Mouse (Mus musculus): ENCODE data around the gene Bcl2. TPM values are rescaled to one million over a fixed set of nuclear protein-coding genes. Genes with fewer than 3 reads are reported as not detected.
"Not testable (repeated sequence)": the region's sequence is repeated elsewhere in the genome, so short reads cannot be mapped to it uniquely, and the experiment has no call there.

The Bcl2 gene
- polyA plus RNA-seq, 1 experiment from 2014 or later, result 11.0 TPM

- Histone ChIP-seq H3K36me3 (replicated peaks) (peaks cover 13% of the 10 kb centered on the region; the same call in 1 of the 2 replicates), H3K4me3 (replicated peaks) (no peak overlapping the region), H3K4me2 (no peak overlapping the region), H3K27me3 (no peaks in the 10 kb centered on the region), H3K9me3 (no peaks in the 10 kb centered on the region), H3K27ac (no peak overlapping the region), H3K4me1 (no peaks in the 10 kb centered on the region), H3K9ac (no peak overlapping the region)
- 89% methylated on average over 3 of the region's 3 CpGs for WGBS
- ATAC-seq (ENCODE audit: low FRiP score), result no peak
Observed at GRCm38 (mm10) chr1:106738092-106738491, 24.0 kb upstream of the Bcl2 start.

DNA sequence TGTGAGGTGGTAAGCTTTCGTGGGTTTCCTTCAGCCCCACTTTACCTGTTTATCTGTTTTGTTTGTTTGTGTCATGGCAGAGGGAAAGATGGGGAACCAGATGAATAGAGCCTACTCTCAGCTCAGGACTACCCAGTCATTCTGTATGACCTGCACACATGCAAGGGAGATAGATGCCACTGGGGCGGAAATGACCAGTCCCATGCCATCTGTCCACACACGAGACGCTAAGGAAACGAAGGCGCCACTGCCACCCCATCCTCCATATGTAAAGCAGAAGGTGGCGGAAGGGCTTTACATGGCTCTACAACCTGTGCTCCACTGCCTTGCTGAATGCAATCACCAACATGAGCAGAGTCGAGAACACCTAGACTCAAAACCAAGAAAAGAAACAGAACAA, 22.1 kb upstream of the Bcl2 start:
- ATAC-seq (ENCODE audit: low FRiP score), result no peak
- H3K4me3 ChIP-seq (replicated peaks), result no peak overlapping the region

DNA sequence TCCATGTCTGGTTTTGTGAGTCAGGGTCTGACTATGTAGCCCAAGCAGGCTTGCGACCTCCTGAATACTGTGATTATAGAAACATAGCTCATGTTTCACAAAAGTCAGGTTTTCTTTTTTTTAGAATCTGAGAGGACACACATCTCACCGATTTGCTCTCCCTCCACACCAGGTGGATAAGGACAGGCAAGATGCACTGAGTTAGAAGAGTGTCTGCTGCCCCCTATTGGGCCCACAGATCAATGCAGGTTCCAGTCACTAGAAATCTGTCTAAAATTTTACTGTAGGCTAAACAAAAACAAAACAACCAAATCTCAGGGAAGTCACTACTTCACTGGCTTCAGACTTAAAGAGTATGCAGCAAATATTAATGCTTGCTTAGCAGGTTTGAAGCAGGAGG, 21.5 kb upstream of the Bcl2 start:
- H3K9me3 ChIP-seq, result no peaks in the 10 kb centered on the region
- H3K4me3 ChIP-seq (replicated peaks), result no peak overlapping the region
- no peaks in the 10 kb centered on the region for H3K27me3 ChIP-seq
- H3K9ac ChIP-seq, result no peak overlapping the region
- no peak overlapping the region for H3K27ac ChIP-seq
- no peaks in the 10 kb centered on the region for H3K4me1 ChIP-seq
- no peak overlapping the region for H3K4me2 ChIP-seq
- peaks cover 10% of the 10 kb centered on the region; the same call in 1 of the 2 replicates for H3K36me3 ChIP-seq (replicated peaks)
- no peak for ATAC-seq (ENCODE audit: low FRiP score)
- 67% methylated on average over 2 of the region's 2 CpGs for WGBS

More for the DNA sequence above, 22.1 kb upstream of the Bcl2 start:
- no peak overlapping the region for H3K27ac ChIP-seq
- H3K9me3 ChIP-seq, result no peaks in the 10 kb centered on the region
- H3K4me2 ChIP-seq, result no peak overlapping the region
- WGBS, result 95% methylated on average over 8 of the region's 8 CpGs
- no peaks in the 10 kb centered on the region for H3K4me1 ChIP-seq
- peaks cover 10% of the 10 kb centered on the region; the same call in 1 of the 2 replicates for H3K36me3 ChIP-seq (replicated peaks)
- no peak overlapping the region for H3K9ac ChIP-seq
- H3K27me3 ChIP-seq, result no peaks in the 10 kb centered on the region

DNA sequence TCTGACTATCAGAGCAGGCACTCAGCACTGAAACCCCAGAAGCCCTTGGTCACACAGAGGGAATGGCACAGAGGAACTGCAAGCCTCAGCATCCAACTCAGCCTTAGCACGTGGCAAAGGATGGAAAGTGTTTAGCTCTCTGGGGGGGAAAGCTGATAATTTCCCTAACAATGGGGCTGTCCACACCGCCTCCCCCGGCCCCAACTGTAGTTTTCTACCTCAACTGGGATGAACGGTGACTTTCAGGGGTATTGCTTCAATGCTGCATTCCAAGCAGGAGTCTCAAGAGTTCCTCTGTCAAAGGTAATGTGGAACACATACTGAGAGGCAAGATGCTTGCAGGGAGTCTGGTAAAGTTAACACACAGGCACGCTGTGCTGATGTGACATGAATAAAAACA, 8.0 kb upstream of the Bcl2 start:
- WGBS, result 16% methylated on average over 5 of the region's 5 CpGs
- H3K9me3 ChIP-seq, result no peaks in the 10 kb centered on the region

GRCm38 (mm10) chr1:106717736-106718135, 3.7 kb upstream of the Bcl2 start:
- H3K27ac ChIP-seq; H3K9ac ChIP-seq; H3K27me3 ChIP-seq; H3K4me3 ChIP-seq (replicated peaks); H3K4me2 ChIP-seq; H3K9me3 ChIP-seq; H3K36me3 ChIP-seq (replicated peaks); ATAC-seq (ENCODE audit: low FRiP score): not testable (repeated sequence)
- 84% methylated on average over 7 of the region's 7 CpGs for WGBS
- peaks cover 12% of the 10 kb centered on the region for H3K4me1 ChIP-seq

More for the DNA sequence above, 8.0 kb upstream of the Bcl2 start:
- no peak overlapping the region for H3K4me2 ChIP-seq
- H3K36me3 ChIP-seq (replicated peaks), result no peaks in the 10 kb centered on the region
- H3K27ac ChIP-seq, result no peak overlapping the region
- H3K9ac ChIP-seq, result no peak overlapping the region
- no peaks in the 10 kb centered on the region for H3K27me3 ChIP-seq
- ATAC-seq (ENCODE audit: low FRiP score), result no peak
- H3K4me3 ChIP-seq (replicated peaks), result no peak overlapping the region
- 0 out of 2 replicates have a peak, but pooled peaks cover 4% of the 10 kb centered on the region for H3K4me1 ChIP-seq

DNA sequence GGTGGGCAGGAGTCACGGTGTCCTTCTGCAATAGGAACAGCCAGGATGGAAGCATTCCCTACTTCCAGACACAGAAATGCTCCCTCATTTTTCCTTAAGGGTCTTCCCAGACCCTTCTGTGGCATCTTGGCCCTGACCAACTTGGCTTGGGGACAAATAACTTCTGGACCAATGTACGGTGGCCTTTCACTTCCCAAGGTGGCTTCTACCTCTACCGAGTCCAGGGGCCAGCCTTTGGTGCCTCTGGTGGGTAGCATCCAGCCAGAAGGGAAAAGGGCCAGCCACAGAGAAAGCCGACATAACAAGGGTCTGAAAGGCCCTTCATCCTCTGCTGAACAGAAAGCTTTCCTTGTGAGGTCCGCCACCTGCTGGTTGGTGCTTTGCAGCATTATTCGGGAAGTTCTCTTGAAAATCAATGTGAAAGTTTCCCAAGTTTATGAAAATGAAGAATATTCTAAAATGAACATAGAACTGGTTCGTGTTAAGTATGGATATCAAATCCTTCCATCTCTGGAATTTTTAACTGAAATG, 3.1 kb upstream of the Bcl2 start:
- Histone ChIP-seq H3K27me3 (peaks cover 9% of the 10 kb centered on the region), H3K4me3 (replicated peaks) (no peak overlapping the region), H3K4me1 (peaks cover 17% of the 10 kb centered on the region), H3K4me2 (no peak overlapping the region), H3K27ac (no peak overlapping the region), H3K9me3 (no peaks in the 10 kb centered on the region), H3K9ac (no peak overlapping the region), H3K36me3 (replicated peaks) (no peaks in the 10 kb centered on the region)
- no peak for ATAC-seq (ENCODE audit: low FRiP score)
- 26% methylated on average over 7 of the region's 7 CpGs for WGBS

DNA sequence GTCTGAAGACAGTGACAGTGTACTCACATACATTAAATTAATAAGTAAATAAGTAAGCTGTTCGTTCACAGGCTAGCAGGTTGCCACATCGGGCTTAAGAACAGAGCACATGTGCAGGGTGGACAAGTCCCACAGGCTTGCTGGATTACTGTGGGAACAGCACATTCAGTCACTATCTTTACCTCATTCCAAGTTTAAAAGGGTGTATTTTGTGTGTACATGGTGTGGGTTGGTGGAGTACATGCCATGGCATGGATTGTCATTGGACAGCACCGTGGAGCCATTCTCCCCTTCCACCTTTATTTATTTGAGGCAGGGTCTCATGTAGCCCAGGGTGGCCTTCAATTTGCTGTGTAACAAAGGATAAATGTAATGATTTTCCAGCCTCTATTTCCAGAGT, 2.1 kb upstream of the Bcl2 start:
- ATAC-seq (ENCODE audit: low FRiP score), result no peak
- no peak overlapping the region for H3K4me3 ChIP-seq (replicated peaks)

DNA sequence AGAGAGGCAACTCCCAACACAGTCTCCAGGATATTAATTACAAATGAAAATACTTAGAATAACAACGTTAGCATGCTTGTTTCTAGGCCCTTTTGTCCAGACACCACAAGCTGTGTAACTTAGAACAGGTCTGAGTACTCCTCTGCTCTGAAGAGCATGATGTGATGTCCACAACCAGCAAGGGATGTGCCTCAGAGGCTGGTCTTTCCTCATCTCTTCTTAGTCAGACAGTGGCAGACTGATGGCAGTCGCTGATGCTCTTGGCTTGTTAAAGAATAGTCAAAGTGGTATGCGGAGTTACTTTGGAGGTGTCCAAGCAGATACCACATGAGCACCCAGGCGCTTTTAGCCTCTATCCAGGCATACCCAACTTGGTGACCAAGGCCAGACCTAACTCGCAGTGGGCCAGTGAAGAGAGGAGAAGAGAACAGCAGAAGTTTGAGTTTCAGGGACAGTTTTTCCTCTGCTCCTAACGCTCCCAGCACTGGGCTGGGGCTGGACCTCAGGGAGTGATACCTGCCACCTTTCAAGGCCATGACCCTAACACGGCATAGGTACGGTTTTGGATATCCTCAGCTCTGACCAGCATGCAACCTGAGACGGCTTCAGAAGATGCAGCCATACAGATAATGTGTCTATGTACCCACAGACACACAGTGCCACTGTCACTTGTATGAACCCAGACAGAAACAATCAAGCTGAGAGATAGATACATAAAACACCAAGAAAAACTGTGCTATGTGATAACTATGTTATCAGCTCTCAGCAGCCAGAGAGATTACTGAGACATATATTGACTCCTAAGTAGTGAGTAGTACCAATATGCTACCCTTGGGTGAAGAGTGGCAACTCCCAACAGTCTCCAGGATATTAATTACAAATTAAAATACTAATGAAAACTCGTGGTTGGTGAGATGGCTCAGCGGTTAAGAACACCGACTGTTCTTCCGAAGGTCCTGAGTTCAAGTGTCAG, 1.3 kb upstream of the Bcl2 start:
- no peak overlapping the region for H3K9ac ChIP-seq
- H3K9me3 ChIP-seq, result no peaks in the 10 kb centered on the region
- no peaks in the 10 kb centered on the region for H3K36me3 ChIP-seq (replicated peaks)
- ATAC-seq (ENCODE audit: low FRiP score), result no peak
- no peak overlapping the region for H3K4me3 ChIP-seq (replicated peaks)
- 85% methylated on average over 13 of the region's 13 CpGs for WGBS
- H3K4me2 ChIP-seq, result peak overlapping the region; percentile 92; the same call in 1 of the 2 replicates
- H3K27me3 ChIP-seq, result peaks cover 13% of the 10 kb centered on the region
- H3K4me1 ChIP-seq, result peaks cover 24% of the 10 kb centered on the region
- H3K27ac ChIP-seq, result no peak overlapping the region

More for the DNA sequence above, 2.1 kb upstream of the Bcl2 start:
- Histone ChIP-seq H3K27me3 (peaks cover 13% of the 10 kb centered on the region), H3K4me1 (peaks cover 24% of the 10 kb centered on the region), H3K36me3 (replicated peaks) (no peaks in the 10 kb centered on the region), H3K27ac (no peak overlapping the region), H3K4me2 (no peak overlapping the region), H3K9me3 (no peaks in the 10 kb centered on the region), H3K9ac (no peak overlapping the region)
- WGBS, result 89% methylated on average over 3 of the region's 3 CpGs

DNA sequence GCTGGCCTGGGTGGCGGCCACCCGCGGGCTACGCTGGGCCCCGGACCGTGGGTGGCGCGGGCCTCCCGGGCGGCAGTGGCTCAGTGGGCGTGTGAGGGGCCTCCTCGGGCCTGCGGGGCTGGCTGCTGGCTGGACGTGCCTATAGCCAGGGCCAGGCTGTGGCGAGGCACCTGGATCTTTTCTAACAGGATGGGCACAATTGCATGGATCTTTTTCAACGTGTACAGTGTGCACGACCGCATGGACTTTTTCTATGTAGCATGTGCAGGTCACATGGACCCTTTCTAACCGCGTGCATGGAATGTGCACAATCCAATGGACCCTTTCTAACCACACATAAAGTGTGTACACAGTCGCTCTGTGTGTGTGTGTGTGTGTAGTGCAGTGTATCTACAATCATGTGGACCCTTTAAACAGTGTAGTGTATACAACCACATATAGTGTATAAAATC, 482 bp upstream of the Bcl2 start:
- H3K4me2 ChIP-seq, result peak overlapping the region; percentile 92
- 6% methylated on average over 19 of the region's 21 CpGs for WGBS

GRCm38 (mm10) chr1:106712330-106712729, 1.7 kb downstream of the Bcl2 start:
- no peak for ATAC-seq (ENCODE audit: low FRiP score)
- peak overlapping the region; percentile 92 for H3K4me2 ChIP-seq
- peaks cover 13% of the 10 kb centered on the region for H3K27me3 ChIP-seq
- no peaks in the 10 kb centered on the region for H3K9me3 ChIP-seq
- H3K4me3 ChIP-seq (replicated peaks), result peak overlapping the region; percentile 75
- H3K4me1 ChIP-seq, result peaks cover 27% of the 10 kb centered on the region
- H3K9ac ChIP-seq, result peak overlapping the region; percentile 47; the same call in 1 of the 2 replicates
- H3K27ac ChIP-seq, result no peak overlapping the region
- no peaks in the 10 kb centered on the region for H3K36me3 ChIP-seq (replicated peaks)
- 10% methylated on average over 22 of the region's 22 CpGs for WGBS

More for the DNA sequence above, 482 bp upstream of the Bcl2 start:
- H3K4me3 ChIP-seq (replicated peaks), result peak overlapping the region; percentile 75
- no peaks in the 10 kb centered on the region for H3K9me3 ChIP-seq
- peaks cover 24% of the 10 kb centered on the region for H3K4me1 ChIP-seq
- peak overlapping the region; percentile 81 for H3K9ac ChIP-seq
- peak overlapping the region; percentile 85 for H3K27ac ChIP-seq
- no peaks in the 10 kb centered on the region for H3K36me3 ChIP-seq (replicated peaks)
- H3K27me3 ChIP-seq, result peaks cover 13% of the 10 kb centered on the region
- ATAC-seq (ENCODE audit: low FRiP score), result peak; percentile 78

- H3K4me1 ChIP-seq, result peaks cover 25% of the 10 kb centered on the region
- no peak overlapping the region for H3K27ac ChIP-seq
- no peaks in the 10 kb centered on the region for H3K9me3 ChIP-seq
- H3K36me3 ChIP-seq (replicated peaks), result no peaks in the 10 kb centered on the region
- no peak for ATAC-seq (ENCODE audit: low FRiP score)
- H3K4me3 ChIP-seq (replicated peaks), result peak overlapping the region; percentile 75
- no peak overlapping the region for H3K9ac ChIP-seq
- peaks cover 13% of the 10 kb centered on the region for H3K27me3 ChIP-seq
- 80% methylated on average over 12 of the region's 12 CpGs for WGBS
- H3K4me2 ChIP-seq, result peak overlapping the region; percentile 92
Observed at GRCm38 (mm10) chr1:106711356-106712125, 2.5 kb downstream of the Bcl2 start.

- Histone ChIP-seq H3K9ac (no peak overlapping the region), H3K36me3 (replicated peaks) (no peaks in the 10 kb centered on the region), H3K4me3 (replicated peaks) (no peak overlapping the region), H3K9me3 (no peaks in the 10 kb centered on the region), H3K27ac (no peak overlapping the region), H3K4me1 (peaks cover 25% of the 10 kb centered on the region), H3K27me3 (peaks cover 10% of the 10 kb centered on the region), H3K4me2 (no peak overlapping the region)
- WGBS, result 84% methylated on average over 7 of the region's 7 CpGs
- no peak for ATAC-seq (ENCODE audit: low FRiP score)
Observed at GRCm38 (mm10) chr1:106710202-106710601, 3.9 kb downstream of the Bcl2 start.
